Mouse (Mus musculus) olfactory bulb, adult 2 months (tissue): ENCODE measurements around the gene Patz1.

Source experiments
- CTCF ChIP-seq: fragments of 200-500 bp; IDR thresholded peaks from 2 replicates; pipeline ENCODE4 v1.5.1; 2012; ENCODE audit warnings: low read depth, mild to moderate bottlenecking, low read length, moderate library complexity; ENCODE audit not compliant: insufficient read depth
- POLR2A ChIP-seq: fragments of 200-500 bp; IDR thresholded peaks from 2 replicates; pipeline ENCODE4 v1.6.1; 2012; ENCODE audit warnings: mild to moderate bottlenecking, low read depth, low read length, moderate library complexity; ENCODE audit not compliant: insufficient read depth

GRCm38 (mm10) chr11:3243771-3244170 lies 44.9 kb upstream of the Patz1 start:
- TF ChIP-seq CTCF (no peak), POLR2A (no peak)
